Mouse (Mus musculus) right cerebral cortex, postnatal 36 days (tissue): ENCODE data around the gene Psmd12.

Experiments used
- DNase-seq, 2 experiments: peaks; one replicate each; pipeline ENCODE4 v3.0.0; 2022; ENCODE audit warnings: low spot score in 2 of 2, mixed read lengths in 1 of 2

Gene Psmd12

GRCm38 (mm10) chr11:107479053-107479861 lies at the start of gene Psmd12:
Gene Psmd12 (plus strand): TSS chr11:107479484.
- peak; percentile 88 to 90 for DNase-seq

GRCm38 (mm10) chr11:107431197-107431965 lies 47.9 kb upstream of the Psmd12 start:
- DNase-seq, result no peak

- no peak for DNase-seq
Measured at GRCm38 (mm10) chr11:107435776-107436449, 43.4 kb upstream of the Psmd12 start.

GRCm38 (mm10) chr11:107437723-107438122 lies 41.6 kb upstream of the Psmd12 start:
- no peak for DNase-seq

GRCm38 (mm10) chr11:107438140-107438539 lies 41.1 kb upstream of the Psmd12 start:
- no peak for DNase-seq

GRCm38 (mm10) chr11:107441050-107441449 lies 38.2 kb upstream of the Psmd12 start:
- DNase-seq, result no peak

GRCm38 (mm10) chr11:107443121-107444095 lies 35.9 kb upstream of the Psmd12 start:
- DNase-seq, result no peak

- DNase-seq, result no peak
Measured at GRCm38 (mm10) chr11:107445683-107446082, 33.6 kb upstream of the Psmd12 start.

- no peak for DNase-seq
Measured at GRCm38 (mm10) chr11:107446650-107447049, 32.6 kb upstream of the Psmd12 start.

GRCm38 (mm10) chr11:107447349-107447748 lies 31.9 kb upstream of the Psmd12 start:
- no peak for DNase-seq

- DNase-seq, result no peak
Measured at GRCm38 (mm10) chr11:107447915-107448314, 31.4 kb upstream of the Psmd12 start.

GRCm38 (mm10) chr11:107449169-107449910 lies 29.9 kb upstream of the Psmd12 start:
- no peak for DNase-seq

GRCm38 (mm10) chr11:107450097-107450496 lies 29.2 kb upstream of the Psmd12 start:
- no peak for DNase-seq

- no peak for DNase-seq
Measured at GRCm38 (mm10) chr11:107451106-107451505, 28.2 kb upstream of the Psmd12 start.

- no peak for DNase-seq
Measured at GRCm38 (mm10) chr11:107452053-107452452, 27.2 kb upstream of the Psmd12 start.

GRCm38 (mm10) chr11:107454546-107455462 lies 24.5 kb upstream of the Psmd12 start:
- DNase-seq, result no peak

GRCm38 (mm10) chr11:107457282-107457681 lies 22.0 kb upstream of the Psmd12 start:
- no peak for DNase-seq

- no peak for DNase-seq
Measured at GRCm38 (mm10) chr11:107458286-107458685, 21.0 kb upstream of the Psmd12 start.

- no peak for DNase-seq
Measured at GRCm38 (mm10) chr11:107458986-107459385, 20.3 kb upstream of the Psmd12 start.
